Mouse (Mus musculus): ENCODE results near the gene Hoxa9.

Hoxa9 gene

DNA sequence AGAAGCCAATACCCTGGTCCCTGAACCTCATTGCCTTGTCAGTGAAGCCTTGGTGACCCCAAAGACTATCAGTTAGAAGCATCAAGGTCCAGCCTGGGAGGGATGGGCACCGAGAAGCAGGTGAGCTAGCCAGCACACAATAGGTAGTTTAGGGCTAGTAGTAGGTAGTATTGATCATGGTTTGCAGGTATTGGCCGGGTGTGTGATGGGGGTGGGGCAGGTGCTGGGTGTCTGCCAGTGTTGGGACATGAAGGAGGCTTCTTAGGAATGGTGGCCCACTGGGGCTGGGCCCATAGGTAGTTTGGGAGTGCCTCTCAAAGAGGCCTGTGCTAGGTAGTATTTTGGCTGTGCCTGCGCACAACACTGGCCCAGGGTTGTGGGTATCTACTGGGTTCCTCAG is 15.8 kb downstream of the Hoxa9 start:
- DNase-seq: no peak

DNA sequence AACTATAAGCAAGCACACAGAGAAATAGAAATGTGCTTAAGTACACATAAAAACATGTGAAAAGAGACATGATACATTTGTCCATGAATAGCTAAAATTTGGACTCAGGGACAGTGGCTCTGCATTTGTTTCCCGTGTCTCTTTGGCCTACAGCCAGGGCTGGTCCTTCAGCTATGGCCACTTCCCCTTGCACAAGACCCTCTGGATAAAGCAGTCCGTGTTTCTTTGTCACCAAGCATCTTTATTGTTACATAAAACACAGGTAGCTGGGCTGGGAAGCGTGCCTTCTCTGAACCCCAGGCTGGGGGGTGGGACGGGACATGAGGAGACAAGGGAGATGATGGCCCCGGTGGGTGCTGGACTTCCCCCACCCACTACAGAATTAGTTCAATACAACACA is 16.6 kb downstream of the Hoxa9 start:
- DNase-seq: no peak

DNA sequence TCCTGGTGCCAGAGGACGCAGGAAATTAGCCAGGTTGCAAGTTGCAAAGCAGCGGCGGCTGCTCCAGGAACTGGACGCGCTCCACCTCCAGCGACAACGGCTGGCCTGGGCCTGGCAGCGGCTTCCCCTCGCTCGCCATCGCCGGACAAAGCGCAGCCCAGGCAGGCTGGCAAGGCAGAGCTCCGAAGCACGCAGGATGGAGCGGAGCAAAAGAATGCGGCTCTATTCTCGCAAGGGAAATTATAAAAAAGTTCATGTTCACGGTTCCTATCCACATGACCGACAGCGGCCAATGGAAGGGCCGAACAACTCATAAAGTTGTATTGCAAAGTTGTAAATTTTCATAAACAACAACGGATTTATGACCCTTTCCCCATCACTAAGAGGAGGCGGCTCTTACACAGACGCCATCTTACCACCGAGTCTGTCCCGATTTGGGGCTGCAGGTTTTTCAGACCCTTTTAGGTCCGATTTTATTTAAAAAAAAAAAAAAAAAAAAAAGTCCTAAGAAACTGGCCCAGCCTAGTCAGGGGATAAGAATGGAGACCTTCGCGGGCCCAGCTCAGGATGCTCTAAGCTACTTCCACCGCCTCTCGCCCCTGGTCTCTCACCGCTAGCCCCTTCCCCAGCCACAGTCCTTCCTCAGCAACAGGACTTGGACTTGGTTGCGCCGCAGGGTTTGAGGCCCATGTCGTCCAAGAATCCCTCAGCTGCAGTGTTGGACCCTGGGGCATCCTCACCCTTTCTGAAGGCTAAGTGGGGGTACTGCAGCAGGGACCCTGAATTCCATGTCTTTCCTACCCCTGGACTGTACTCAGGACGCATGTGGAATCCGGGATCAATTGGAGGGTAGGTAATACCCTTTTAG is 17.5 kb downstream of the Hoxa9 start, which contains the start of the genes Hoxa3 and Gm28308:
Gene Hoxa3 (minus strand): TSS at position 218 of the 868 bp plus-strand sequence.
Gene Gm28308 (minus strand): TSS at position 221 of the 868 bp plus-strand sequence.
- no peak for DNase-seq

DNA sequence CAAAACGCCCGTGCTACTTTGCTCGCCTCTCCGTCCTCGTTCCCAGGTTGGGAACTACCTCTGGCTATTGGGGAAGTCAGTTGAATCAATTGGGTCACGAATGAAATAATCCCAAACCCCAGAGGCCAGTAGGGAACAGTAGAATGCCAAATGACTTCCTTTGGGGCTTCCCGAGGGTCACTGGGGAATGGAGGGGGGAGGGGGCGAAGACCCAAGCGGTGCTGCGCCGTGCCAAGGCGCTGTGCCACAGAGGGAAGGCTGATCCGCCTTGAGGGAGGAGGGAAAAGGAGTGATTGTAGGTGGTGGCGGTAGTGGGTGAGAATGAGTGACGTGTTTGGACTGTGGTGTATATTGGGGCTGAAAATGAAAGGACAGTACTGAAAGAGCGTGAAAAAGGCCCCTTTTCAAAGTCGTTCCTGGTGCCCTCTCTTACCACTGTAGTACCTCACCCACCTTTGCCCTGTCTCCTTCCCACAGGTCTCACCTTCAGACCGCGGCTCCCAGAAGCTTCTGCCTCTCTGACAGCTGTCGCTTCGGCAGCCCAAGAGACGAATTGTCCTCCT is 18.3 kb downstream of the Hoxa9 start:
- no peak for DNase-seq

DNA sequence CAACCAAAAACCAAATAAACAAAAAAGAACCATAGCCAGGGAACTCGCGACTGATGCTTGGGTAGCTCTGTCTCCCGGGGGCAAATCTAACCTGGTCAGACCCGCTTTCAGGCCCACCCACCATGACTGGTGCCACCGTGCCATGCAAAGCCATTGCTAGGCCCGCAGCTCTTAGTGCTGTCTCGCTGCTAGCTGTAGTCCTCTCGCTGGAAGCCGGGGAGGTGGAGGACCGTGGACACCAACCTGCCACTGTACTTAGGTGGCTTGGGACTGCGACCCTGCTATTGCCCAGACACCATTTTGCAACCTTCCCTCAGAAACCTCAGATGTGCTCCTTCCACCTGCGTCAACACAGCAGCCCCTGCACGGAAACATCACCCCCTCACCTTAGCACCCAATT is 18.9 kb downstream of the Hoxa9 start:
- no peak for DNase-seq

DNA sequence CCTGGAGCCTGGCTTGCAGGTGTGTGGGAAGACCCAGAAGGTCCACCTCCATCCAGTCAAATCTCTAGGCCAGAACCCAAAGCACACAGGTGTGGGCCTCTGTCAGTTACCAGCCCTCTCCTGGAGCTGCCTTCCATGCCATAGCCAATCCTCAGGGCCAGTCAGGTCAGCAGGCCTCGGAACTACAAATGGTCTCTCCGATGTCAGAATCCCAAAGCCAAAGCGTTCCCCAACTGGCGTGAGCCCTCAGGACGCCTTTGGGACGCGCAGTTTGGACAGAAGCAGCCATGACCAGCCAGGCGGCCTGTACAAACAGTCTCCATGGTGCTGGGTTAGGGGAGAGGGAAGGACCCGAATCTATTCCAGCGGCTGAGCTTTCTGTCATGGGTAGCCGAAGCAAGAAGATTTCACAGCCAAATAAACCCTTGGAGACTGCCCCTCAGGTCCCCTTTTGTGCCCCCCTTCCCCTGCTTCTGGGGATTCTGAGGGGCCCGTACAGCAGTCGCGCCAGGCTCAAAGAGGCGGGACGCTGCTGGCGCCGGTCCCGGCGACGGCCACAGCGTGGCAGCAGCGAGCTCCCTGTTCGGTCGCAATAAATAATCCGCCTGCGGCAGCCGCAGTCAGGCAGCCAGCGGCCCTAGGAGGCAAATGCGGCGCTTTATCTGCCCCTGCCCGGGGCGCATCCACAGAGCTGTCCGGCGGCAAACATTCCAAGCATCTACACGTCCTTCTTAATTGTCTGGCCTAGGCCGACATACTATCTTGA is 19.5 kb downstream of the Hoxa9 start:
- DNase-seq: peak; percentile 52

DNA sequence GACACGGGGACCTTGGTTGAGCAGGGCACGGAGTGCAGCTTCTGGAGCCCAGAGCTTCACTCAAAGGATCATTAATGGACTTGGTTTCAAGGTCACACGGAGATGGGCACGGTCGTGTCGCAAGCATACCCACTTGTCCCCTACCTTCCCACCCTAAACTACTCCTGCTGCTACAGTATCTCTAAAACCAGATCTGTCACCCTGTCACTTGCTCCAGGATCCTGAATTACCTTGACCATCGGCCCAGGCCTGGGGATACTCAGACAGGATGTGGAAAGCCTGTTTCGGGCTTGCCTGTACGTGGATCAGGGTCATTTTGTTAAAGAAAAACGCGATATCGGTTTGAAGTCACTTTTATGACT is 21.2 kb downstream of the Hoxa9 start:
- no peak for DNase-seq

DNA sequence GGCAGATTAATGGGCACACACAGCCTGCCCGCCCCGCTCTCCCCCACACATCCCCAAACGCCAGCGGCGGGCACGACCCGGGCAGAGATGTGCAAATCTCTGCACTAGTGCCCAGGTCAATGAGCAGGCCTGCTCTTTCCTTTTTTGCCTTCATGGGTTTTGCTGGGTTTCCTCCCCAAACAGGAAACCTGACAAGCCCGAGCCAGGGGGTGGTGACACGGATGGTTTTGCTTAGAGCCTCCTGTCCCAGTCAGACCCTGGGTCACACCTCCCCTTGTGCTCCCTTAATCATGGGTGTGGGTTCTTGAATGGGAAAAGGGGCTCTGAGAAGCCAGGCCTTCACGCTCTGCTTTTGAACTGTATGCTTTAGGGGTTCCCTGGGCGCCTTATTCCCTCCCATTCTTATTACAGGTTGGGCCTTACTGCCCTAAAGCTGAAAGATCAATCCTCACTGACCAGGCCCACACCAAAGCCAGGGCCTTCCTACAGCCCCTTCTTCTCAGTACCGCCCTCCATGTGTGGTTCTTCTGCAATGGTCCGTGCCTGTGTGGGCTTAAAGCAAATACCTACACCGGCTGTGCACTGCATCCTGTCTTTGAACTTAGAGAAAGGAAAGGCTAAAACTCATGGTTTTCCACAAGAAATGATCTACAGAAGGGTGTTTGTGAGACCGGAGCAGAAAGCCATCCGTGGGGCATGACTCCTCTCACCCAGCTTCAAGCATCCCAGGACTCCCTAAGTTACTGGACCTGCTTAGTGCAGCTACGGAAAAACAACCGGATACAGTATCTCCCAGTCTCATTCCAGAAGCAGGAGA is 21.8 kb downstream of the Hoxa9 start:
- DNase-seq: no peak

DNA sequence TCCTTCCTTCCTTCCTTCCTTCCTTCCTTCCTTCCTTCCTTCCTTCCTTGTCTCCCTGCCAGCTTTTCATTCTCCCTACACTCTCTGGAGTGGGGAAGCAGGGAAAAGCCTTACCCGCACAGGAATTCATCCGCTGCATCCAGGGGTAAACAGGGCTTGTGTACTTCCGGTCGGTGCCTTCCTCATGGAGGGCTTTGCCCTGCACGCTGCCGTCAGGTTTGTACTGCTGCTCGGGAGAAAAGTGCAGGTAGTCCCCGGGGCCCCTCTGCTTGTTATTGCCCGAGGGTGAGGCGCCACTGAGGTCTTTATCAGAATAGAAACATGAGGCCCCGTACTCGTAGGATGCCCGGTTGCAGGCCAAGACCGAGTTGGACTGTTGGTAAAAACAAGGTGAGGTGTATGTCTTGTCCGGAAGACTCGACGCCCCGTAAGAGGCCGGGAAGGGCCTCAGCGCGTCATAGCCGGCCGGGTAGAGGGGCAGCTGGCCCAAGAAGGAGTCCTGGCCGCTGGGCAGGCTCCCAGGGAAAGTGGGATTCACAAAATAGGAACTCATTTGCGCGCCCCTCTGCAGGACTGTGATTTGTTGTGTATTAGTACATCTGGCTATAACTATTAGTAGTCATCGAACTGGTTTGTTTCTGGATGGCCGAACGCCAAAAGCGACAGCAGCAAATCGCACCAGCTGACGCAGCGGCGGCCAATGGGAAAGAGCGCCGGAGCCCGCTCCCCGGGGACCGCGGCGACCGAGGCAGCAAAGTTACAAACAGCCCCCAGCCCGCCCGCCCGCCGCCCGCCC is 22.6 kb downstream of the Hoxa9 start, which contains the start of gene Hoxa6:
Gene Hoxa6 (minus strand): TSS at position 651 of the 796 bp plus-strand sequence.
- no peak for DNase-seq

DNA sequence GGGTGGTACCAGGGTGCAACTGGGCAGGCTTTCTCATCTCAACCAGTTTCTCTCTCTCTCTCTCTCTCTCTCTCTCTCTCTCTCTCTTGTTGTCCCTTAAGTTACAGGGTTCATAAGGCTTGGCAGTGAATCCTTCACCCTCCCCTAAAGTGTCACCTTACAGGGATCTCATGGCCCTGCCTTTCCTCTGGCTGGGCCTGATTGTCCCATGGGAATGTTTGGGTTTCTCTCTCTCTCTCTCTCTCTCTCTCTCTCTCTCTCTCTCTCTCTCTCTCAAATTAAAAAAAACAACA is 23.3 kb downstream of the Hoxa9 start:
- DNase-seq: no peak

DNA sequence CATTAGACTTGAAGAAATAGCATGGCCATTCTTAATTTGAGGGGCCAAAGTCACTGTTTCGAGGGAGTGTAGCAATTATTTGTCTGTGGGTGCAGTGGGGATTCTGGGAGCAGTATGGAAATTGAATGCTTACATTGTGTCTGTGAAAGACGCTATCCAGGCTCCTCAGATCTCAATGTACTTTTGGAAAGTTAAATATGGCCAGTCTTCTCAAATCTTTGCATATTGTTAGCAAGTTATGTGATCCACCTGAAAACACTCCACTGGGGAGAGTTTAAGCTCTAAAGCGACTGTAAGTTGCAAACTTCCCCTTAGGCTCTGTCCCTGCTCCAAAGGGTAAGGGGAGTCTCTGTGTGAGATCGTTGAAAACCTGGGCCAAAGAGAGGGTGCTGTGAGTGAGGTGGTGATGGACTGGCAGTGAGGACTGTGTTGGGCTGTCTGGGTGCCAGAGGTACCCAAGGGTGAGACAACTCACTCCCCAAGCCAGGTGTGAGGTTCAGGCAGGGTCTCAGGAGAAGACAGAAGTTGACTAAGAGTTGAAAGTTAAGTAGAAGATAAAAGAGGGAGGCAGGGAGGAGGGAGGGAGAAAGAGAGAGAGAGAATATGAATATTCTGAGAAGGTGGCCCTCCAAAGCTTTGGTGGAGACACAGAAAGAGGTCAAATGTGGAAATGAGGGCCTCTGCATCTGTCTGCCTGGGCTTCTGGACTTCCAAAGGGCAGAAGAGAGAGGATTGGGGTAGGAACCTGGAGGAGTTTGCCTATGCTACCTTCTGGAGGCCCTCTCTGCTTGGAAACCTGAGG is 23.8 kb downstream of the Hoxa9 start:
- DNase-seq: no peak

DNA sequence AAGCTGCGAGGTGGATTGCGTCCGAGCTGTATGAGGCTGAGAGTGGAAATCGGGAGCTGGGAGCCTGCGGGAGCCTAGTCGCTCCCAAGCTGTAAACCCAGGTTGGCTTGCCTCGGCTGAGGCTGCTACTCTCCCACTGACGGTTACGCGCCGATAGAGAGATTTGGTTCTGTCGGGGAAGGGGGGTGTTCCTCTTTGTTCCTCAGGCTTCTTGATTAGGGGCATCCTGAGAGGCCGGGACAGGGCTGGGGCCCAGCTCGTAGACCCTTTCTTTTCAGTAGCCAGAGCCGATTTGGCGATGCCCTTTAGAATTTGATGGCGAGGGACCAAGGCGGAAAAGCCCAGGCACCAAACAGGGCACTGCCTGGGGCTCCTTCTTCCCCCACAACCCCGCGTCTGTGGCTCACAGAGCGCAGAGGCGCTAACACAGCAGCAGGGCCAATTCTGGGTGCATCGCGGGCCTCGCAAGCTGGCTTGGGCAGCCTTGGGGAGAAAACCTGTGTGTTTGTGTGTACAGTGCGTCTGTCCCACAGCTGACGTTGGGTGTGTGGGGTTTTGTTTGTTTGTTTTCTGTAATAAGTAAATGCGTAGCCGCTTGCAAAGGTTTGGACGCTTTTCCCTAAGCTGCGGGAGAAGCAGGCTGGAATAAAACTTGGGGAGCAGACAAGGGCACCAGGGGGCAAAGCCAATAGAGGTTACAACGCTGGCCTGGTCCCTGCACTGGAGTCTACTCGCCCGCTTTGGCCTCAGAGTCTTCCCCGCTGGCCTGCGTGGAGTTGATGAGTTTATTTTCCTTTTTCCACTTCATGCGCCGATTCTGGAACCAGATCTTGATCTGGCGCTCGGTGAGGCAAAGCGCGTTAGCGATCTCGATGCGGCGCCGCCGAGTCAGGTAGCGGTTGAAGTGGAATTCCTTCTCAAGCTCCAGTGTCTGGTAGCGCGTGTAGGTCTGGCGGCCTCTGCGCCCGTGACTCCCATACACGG is 25.0 kb downstream of the Hoxa9 start:
- no peak for DNase-seq

DNA sequence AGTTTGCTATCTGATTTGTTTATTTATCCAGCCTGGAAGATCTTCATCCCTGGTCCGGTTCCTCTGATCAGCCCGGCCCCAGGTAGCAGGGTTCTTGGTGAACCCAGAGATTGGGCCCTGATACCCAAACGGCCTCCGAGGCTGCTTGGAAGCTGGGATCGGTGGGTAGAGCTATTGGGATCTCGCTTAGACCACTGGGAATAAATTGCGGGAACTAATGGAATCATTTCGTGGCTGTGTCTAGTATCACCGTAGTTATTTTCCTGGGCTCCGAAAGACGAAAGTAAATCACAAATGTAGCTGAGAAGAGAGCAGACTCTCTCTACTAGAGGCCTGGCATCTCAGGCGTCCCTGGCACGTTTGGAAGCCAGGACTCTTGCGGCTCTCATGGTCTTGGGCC is 25.7 kb downstream of the Hoxa9 start:
- DNase-seq: no peak

DNA sequence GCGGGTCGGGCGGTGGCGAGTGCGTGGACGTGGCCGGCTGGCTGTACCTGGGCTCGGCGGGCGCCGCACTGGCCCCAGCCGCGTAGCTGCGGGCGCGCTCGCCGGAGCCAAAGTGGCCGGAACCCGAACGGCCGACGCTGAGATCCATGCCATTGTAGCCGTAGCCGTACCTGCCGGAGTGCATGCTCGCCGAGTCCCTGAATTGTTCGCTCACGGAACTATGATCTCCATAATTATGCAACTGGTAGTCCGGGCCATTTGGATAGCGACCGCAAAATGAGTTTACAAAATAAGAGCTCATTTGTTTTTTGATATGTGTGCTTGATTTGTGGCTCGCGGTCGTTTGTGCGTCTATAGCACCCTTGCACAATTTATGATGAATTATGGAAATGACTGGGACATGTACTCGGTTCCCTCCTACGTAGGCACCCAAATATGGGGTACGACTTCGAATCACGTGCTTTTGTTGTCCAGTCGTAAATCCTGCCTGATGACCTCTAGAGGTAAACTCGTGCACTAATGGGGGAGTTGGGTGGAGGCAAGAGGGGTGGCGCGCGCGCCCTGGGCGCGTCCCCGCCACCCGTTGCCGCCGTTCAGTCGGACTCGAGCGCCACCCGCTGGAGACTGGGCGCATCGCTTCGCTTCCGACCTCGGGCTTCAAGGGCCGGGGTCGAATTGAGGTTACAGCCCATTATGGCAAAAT is 26.7 kb downstream of the Hoxa9 start, which contains the start of gene Hoxa5:
Gene Hoxa5 (minus strand): TSS at position 538 of the 703 bp plus-strand sequence.
- DNase-seq: no peak

DNA sequence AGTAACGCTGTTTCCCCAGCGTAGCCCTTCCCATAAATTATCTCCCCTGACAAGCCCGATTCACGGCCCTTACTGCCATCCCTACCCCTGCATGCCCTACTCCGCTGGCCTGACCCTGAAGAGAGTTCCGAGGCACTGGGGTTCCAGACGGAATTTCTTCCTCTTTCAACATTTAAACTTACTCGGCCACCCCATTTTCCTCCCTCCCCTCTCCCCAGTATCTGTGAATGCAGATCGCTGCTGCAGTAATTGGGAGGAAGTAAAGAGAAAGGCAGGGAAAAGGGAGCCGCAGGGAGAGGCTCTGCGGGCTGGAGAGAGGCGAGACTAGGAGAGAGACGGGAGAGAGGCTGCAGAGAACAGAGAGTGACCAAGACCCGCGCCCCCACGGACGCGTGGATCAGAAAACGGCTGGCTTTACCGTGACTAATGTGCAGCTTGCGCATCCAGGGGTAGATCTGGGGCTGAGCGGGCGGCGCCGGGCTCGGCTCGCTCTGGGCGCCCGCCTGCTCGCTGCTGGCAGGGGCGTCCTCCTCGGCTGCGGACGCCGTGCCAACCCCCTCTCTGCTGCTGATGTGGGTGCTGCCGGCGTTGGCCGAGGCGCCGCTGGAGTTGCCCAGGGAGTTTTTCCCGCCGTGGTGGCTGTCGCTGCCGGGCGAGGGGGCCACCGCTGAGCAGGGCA is 27.4 kb downstream of the Hoxa9 start:
- no peak for DNase-seq

DNA sequence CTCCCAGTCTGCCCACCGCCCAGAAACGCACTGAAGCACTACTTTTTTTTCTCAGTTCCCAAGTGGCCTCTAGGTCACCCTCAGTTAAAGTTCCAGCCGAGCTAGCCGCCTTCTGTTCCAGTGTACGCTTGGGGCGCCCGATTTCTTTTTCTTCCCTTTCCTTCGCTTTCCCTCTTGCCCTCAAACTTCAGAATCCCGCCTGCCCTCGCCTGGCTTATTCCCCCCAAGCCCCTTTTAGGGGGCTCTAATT is 27.8 kb downstream of the Hoxa9 start:
- no peak for DNase-seq

DNA sequence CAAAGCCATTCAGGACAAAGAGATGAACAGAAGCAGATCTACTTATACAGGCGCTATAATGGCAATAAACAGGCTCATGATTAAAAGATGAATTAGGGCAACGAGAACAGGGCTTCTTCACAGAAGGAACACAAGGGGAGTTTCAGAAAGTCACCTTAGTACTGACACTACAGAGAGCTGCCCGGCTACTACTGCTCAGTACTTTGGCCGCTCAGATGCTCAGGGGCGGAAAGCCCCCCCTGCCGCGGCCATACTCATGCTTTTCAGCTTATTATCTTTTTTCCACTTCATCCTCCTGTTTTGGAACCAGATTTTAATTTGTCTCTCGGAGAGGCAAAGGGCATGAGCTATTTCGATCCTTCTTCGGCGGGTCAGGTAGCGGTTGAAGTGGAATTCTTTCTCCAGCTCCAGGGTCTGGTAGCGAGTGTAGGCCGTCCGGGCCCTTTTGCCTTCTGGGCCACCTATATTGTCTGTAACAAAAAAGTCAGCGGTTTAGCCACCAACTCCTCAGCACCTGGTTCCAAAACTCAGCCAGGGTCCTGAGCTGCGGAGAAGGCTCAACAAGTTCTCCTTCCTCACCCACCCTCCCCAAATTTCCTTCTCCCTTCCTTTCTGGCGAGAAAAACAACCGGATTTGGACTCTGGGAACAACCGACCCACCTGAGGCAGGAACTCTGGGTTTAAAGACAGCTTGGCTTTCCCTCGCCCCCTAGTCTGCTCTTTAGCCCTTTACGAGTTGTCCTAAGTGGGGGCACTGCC is 28.3 kb downstream of the Hoxa9 start:
- DNase-seq: no peak

DNA sequence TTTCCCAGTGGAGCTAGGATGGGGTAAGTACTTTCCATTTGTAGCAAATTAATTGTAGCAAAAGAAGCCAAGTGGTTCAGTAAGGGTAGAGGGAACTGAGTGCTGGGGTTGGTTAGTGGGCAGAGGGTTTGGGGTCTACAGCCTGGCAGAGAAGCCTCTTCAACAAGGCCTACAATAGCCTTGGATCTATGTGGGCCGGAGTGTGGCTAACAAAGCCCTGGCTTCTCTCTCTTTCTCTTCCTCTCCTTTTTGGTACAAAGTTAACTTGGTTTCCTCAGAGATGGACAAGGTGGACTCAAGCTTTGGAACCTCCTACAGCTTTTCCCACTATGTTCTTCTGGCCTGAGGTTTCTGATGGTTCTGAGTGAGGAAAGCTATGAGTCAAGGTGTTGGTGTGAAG is 29.6 kb downstream of the Hoxa9 start:
- DNase-seq: no peak
